Mouse (Mus musculus): ENCODE results near the gene Ifna5. TPM values are rescaled to one million over a fixed set of nuclear protein-coding genes. Genes with fewer than 3 reads are reported as not detected.

Gene Ifna5
- polyA plus RNA-seq, 1 experiment from 2014 or later: not detected

DNA sequence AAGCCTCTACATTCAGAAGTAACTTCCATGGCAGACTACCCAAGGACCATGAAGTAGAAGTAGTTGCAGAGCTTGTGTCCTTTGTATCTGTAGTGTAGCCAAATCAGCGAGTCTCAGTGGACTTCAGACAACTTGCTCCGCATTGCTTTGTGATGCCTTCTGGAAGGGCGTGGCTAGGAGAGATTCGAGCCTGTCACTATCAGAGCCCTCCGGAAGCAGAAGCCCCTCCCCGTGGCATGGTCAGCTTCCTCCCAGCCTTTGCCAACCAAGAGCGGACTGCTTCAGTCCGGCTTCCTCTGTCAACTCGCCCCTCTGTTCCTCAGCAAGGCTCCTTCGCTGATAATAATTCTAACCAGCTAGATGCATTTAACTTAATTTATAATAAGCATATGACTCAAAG lies 42.9 kb downstream of the Ifna5 start:
- H3K4me1 ChIP-seq (ENCODE audit: insufficient read depth, low read length): no peaks in the 10 kb centered on the region

GRCm38 (mm10) chr4:88878772-88879171 lies 43.4 kb downstream of the Ifna5 start:
- H3K27ac ChIP-seq (ENCODE audit: low read length): no peak overlapping the region
- 64% methylated on average over 4 of the region's 4 CpGs for WGBS
- H3K4me1 ChIP-seq (ENCODE audit: insufficient read depth, low read length): no peaks in the 10 kb centered on the region
- H3K9me3 ChIP-seq (ENCODE audit: low read length): no peaks in the 10 kb centered on the region
- no peak overlapping the region for H3K9ac ChIP-seq (replicated peaks; ENCODE audit: low read length)
- no peak overlapping the region for H3K4me2 ChIP-seq (replicated peaks; ENCODE audit: low read depth, low read length)
- ATAC-seq (ENCODE audit: low FRiP score, low TSS enrichment): no peak
- no peaks in the 10 kb centered on the region for H3K36me3 ChIP-seq (ENCODE audit: insufficient read depth, low read length)
- H3K27me3 ChIP-seq (ENCODE audit: insufficient read depth, low read length): no peaks in the 10 kb centered on the region; the same call in 1 of the 2 replicates
- H3K4me3 ChIP-seq (ENCODE audit: low read length): no peak overlapping the region

More for the DNA sequence above, 42.9 kb downstream of the Ifna5 start:
- Histone ChIP-seq H3K9ac (replicated peaks; ENCODE audit: low read length) (no peak overlapping the region), H3K36me3 (ENCODE audit: insufficient read depth, low read length) (no peaks in the 10 kb centered on the region), H3K4me3 (ENCODE audit: low read length) (no peak overlapping the region), H3K9me3 (ENCODE audit: low read length) (no peaks in the 10 kb centered on the region), H3K27ac (ENCODE audit: low read length) (no peak overlapping the region), H3K27me3 (ENCODE audit: insufficient read depth, low read length) (no peaks in the 10 kb centered on the region; the same call in 1 of the 2 replicates), H3K4me2 (replicated peaks; ENCODE audit: low read depth, low read length) (0 out of 2 replicates have a peak overlapping the region, but pooled peaks have one; percentile 15)
- no peak for ATAC-seq (ENCODE audit: low FRiP score, low TSS enrichment)
- whole genome bisulfite sequencing: 46% methylated on average over 10 of the region's 10 CpGs

DNA sequence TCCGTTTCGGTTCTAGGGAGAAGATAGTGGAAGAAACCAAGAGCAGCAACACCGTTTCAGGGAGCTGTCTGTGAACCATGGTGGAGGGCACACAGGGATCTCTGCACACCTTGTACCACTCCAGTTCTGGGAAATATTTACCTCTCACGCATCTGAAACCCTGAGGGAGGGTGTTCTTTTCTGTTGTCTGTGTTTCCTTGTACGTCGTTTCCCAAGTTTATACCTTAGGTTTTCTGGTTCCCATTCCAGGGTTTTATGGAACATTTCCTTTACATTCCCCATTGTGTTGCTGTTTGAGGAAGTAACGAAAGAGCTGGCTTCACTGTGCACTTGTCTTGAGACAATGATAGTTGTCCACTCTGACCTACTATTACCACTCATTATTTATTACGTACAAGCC lies 44.8 kb downstream of the Ifna5 start, which contains the start of gene Ifne:
Gene Ifne, minus strand, starts transcription at position 101 of the 400 bp plus-strand sequence.
- no peaks in the 10 kb centered on the region for H3K4me1 ChIP-seq (ENCODE audit: insufficient read depth, low read length)
- no peak within 1 kb of the TSS for H3K4me3 ChIP-seq (ENCODE audit: low read length)
- H3K9me3 ChIP-seq (ENCODE audit: low read length): no peaks in the 10 kb centered on the region
- ATAC-seq (ENCODE audit: low FRiP score, low TSS enrichment): no peak
- no peak within 1 kb of the TSS for H3K4me2 ChIP-seq (replicated peaks; ENCODE audit: low read depth, low read length)
- H3K9ac ChIP-seq (replicated peaks; ENCODE audit: low read length): no peak within 1 kb of the TSS
- no peaks in the 10 kb centered on the region for H3K36me3 ChIP-seq (ENCODE audit: insufficient read depth, low read length)
- no peak within 1 kb of the TSS for H3K27ac ChIP-seq (ENCODE audit: low read length)
- no peaks in the 10 kb centered on the region; the same call in 1 of the 2 replicates for H3K27me3 ChIP-seq (ENCODE audit: insufficient read depth, low read length)
- WGBS: 82% methylated on average over 8 of the region's 8 CpGs

Other genes starting within 250 kb of the Ifna5 start
- not detected in 2 replicates for gene Ifna9, start 243.1 kb upstream of the Ifna5 start, polyA plus RNA-seq (2015; fragmentation: Nextera tagmentation; extraction: Ambion mirVana)
- gene Ifna12, start 232.1 kb upstream of the Ifna5 start, polyA plus RNA-seq (2015; fragmentation: Nextera tagmentation; extraction: Ambion mirVana): not detected in 2 replicates
- gene C87499, start 201.1 kb upstream of the Ifna5 start, polyA plus RNA-seq (2015; fragmentation: Nextera tagmentation; extraction: Ambion mirVana): not detected in 2 replicates
- gene Ifna13, start 191.1 kb upstream of the Ifna5 start, polyA plus RNA-seq (2015; fragmentation: Nextera tagmentation; extraction: Ambion mirVana): not detected in 2 replicates
- gene Ifna16, start 158.6 kb upstream of the Ifna5 start, polyA plus RNA-seq (2015; fragmentation: Nextera tagmentation; extraction: Ambion mirVana): not detected in 2 replicates
- gene Ifna2, start 151.6 kb upstream of the Ifna5 start, polyA plus RNA-seq (2015; fragmentation: Nextera tagmentation; extraction: Ambion mirVana): not detected in 2 replicates
- not detected in 2 replicates for gene Ifnab, start 144.2 kb upstream of the Ifna5 start, polyA plus RNA-seq (2015; fragmentation: Nextera tagmentation; extraction: Ambion mirVana)
- 1.3 and 1.4 TPM in 2 replicates for gene Gm26566, start 113.7 kb upstream of the Ifna5 start, polyA plus RNA-seq (2015; fragmentation: Nextera tagmentation; extraction: Ambion mirVana)
- gene Klhl9, start 113.1 kb upstream of the Ifna5 start, polyA plus RNA-seq (2015; fragmentation: Nextera tagmentation; extraction: Ambion mirVana): 95.4 and 97.6 TPM in 2 replicates
- not detected in 2 replicates for gene Gm13271, start 80.7 kb upstream of the Ifna5 start, polyA plus RNA-seq (2015; fragmentation: Nextera tagmentation; extraction: Ambion mirVana)
- 0.31 and 0.36 TPM in 2 replicates for gene Gm13283, start 75.4 kb upstream of the Ifna5 start, polyA plus RNA-seq (2015; fragmentation: Nextera tagmentation; extraction: Ambion mirVana)
- gene Gm13290, start 61.7 kb upstream of the Ifna5 start, polyA plus RNA-seq (2015; fragmentation: Nextera tagmentation; extraction: Ambion mirVana): not detected in 2 replicates
- not detected in 2 replicates for gene Gm13289, start 58.6 kb upstream of the Ifna5 start, polyA plus RNA-seq (2015; fragmentation: Nextera tagmentation; extraction: Ambion mirVana)
- gene Gm13272, start 55.7 kb upstream of the Ifna5 start, polyA plus RNA-seq (2015; fragmentation: Nextera tagmentation; extraction: Ambion mirVana): not detected in 2 replicates
- gene Ifnz, start 53.4 kb upstream of the Ifna5 start, polyA plus RNA-seq (2015; fragmentation: Nextera tagmentation; extraction: Ambion mirVana): 0.58 TPM in 1 of 2 replicates, not detected in the other
- 0.37 TPM in 1 of 2 replicates, not detected in the other for gene Gm13276, start 49.8 kb upstream of the Ifna5 start, polyA plus RNA-seq (2015; fragmentation: Nextera tagmentation; extraction: Ambion mirVana)
- gene Gm13277, start 46.9 kb upstream of the Ifna5 start, polyA plus RNA-seq (2015; fragmentation: Nextera tagmentation; extraction: Ambion mirVana): not detected in 2 replicates
- not detected in 2 replicates for gene Gm13278, start 44.0 kb upstream of the Ifna5 start, polyA plus RNA-seq (2015; fragmentation: Nextera tagmentation; extraction: Ambion mirVana)
- not detected in 2 replicates for gene Gm13275, start 41.0 kb upstream of the Ifna5 start, polyA plus RNA-seq (2015; fragmentation: Nextera tagmentation; extraction: Ambion mirVana)
- gene Gm13279, start 38.1 kb upstream of the Ifna5 start, polyA plus RNA-seq (2015; fragmentation: Nextera tagmentation; extraction: Ambion mirVana): not detected in 2 replicates
- gene Gm13285, start 35.9 kb upstream of the Ifna5 start, polyA plus RNA-seq (2015; fragmentation: Nextera tagmentation; extraction: Ambion mirVana): 0.96 and 1.8 TPM in 2 replicates
- not detected in 2 replicates for gene Gm13287, start 32.3 kb upstream of the Ifna5 start, polyA plus RNA-seq (2015; fragmentation: Nextera tagmentation; extraction: Ambion mirVana)
- gene Gm13288, start 30.0 kb upstream of the Ifna5 start, polyA plus RNA-seq (2015; fragmentation: Nextera tagmentation; extraction: Ambion mirVana): 0.05 TPM in 1 of 2 replicates, not detected in the other
- gene Ifna7, start 19.3 kb upstream of the Ifna5 start, polyA plus RNA-seq (2015; fragmentation: Nextera tagmentation; extraction: Ambion mirVana): not detected in 2 replicates
- not detected in 2 replicates for gene Ifna11, start 15.6 kb upstream of the Ifna5 start, polyA plus RNA-seq (2015; fragmentation: Nextera tagmentation; extraction: Ambion mirVana)
- gene Ifna6, start 8.1 kb upstream of the Ifna5 start, polyA plus RNA-seq (2015; fragmentation: Nextera tagmentation; extraction: Ambion mirVana): not detected in 2 replicates
- gene Ifna4, start 6.3 kb downstream of the Ifna5 start, polyA plus RNA-seq (2015; fragmentation: Nextera tagmentation; extraction: Ambion mirVana): not detected in 2 replicates
- gene Ifna1, start 14.6 kb downstream of the Ifna5 start, polyA plus RNA-seq (2015; fragmentation: Nextera tagmentation; extraction: Ambion mirVana): not detected in 2 replicates
- gene Ifne, start 44.7 kb downstream of the Ifna5 start, polyA plus RNA-seq (2015; fragmentation: Nextera tagmentation; extraction: Ambion mirVana): not detected in 2 replicates